ENCODE assay signal across 8 mouse cellular contexts in the genomic region with DNA sequence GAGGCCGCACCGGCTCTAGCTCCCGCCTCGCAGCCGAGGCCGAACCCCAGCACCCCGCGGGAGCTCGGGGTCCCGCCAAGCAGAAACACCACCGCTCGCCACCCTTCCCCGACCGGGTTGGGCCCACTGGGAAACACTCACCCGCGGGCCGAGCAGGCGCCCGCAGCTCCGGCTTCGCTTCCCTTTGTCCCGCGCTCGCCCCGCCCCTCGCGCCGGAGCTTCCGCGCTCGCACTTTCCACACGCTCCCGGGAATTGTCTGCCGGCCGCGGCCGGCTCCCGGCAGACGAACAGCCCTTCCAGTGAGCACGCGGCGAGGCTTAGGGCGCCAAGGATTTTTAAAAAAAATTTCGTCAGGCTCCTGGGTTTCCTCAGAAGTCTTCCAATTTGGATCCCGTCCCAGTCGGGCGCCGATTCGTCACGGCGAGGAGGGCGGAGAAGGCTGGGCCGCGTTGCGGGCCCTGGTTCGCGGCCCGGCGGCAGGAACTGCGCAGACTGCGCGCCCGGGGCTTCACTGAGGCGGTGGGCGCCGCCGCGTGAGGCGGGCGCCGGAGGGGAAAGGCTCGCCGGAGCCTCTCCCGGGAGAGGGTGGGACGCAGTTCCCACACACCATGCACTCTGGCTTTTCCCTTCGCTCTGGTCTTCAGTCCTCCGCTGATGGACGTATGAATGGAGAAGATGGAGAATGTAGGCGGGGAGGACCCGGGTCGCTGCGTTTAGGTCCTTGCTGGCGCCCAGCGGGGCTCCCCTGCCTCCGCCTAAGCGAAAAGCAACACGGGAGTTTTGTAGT. TPM values are rescaled to one million over a fixed set of nuclear protein-coding genes. Genes with fewer than 3 reads are reported as not detected.
DNase-seq lines count a peak whose midpoint lies in the region; ATAC-seq lines count a peak whose summit lies in the region.

Gene Smarce1, minus strand, starts transcription at position 757 of the 788 bp plus-strand sequence.

- intact Hi-C loops in gastrocnemius, postnatal 36 days (cut with DNase I), result no loop called here
- intact Hi-C loops in left cerebral cortex, postnatal 25 days (cut with DNase I), result no loop called here

- H3K27ac ChIP-seq in intestine, embryonic 15.5 days, result peak within 1 kb of the TSS; percentile 97

- H3K9me3 ChIP-seq in intestine, embryonic 15.5 days, result no peaks in the 10 kb centered on the region

- peak within 1 kb of the TSS; percentile 100 for H3K9ac ChIP-seq in intestine, embryonic 15.5 days

- ATAC-seq in intestine, embryonic 15.5 days, result peak; percentile 94

- peaks cover 7% of the 10 kb centered on the region; the same call in 1 of the 2 replicates for H3K36me3 ChIP-seq in intestine, embryonic 15.5 days

- peak within 1 kb of the TSS; percentile 99 for H3K4me3 ChIP-seq in intestine, embryonic 15.5 days (replicated peaks)

- DNase-seq in adrenal gland, adult 8-10 months, result peak; percentile 61
- DNase-seq in embryo, embryonic 11.5 days (ENCODE audit: low read depth, low spot score), result peak; percentile 68
- DNase-seq in gastrocnemius, postnatal 36 days, result peak; percentile 60 to 82
- DNase-seq in left cerebral cortex, postnatal 25 days (ENCODE audit: low spot score in 2 of 2), result peak; percentile 77 to 83
- peak; percentile 82 for DNase-seq in mesoderm, embryonic 11.5 days (ENCODE audit: low read depth, low spot score)
- peak; percentile 84 for DNase-seq in right cerebral cortex, postnatal 25 days
- peak; percentile 77 to 80 for DNase-seq in urinary bladder, postnatal 36 days (ENCODE audit: low spot score in 2 of 2)

- H3K4me2 ChIP-seq in intestine, embryonic 15.5 days (replicated peaks), result peak within 1 kb of the TSS; percentile 75

- under 1% methylated on average over 87 of the region's 87 CpGs for WGBS in intestine, embryonic 15.5 days

- H3K27me3 ChIP-seq in intestine, embryonic 15.5 days (replicated peaks), result no peaks in the 10 kb centered on the region

- H3K4me1 ChIP-seq in intestine, embryonic 15.5 days (replicated peaks), result peaks cover 13% of the 10 kb centered on the region; the same call in 1 of the 2 replicates

RNA-seq across cellular contexts. Expression of gene Smarce1, which starts in this region (rescaled TPM):
- 10 to 100 TPM; 48.9 to 69.5 (median 57.2) TPM for total RNA-seq in adrenal gland, adult 8-10 months (2022)
- 10 to 100 TPM; 26.2 to 31.9 TPM for total RNA-seq in gastrocnemius, postnatal 36 days (2021)
- polyA plus RNA-seq in intestine, embryonic 15.5 days (2015; fragmentation: Nextera tagmentation; extraction: Ambion mirVana), result 186 and 190 TPM in 2 replicates
- 10 to 100 TPM; 56.0 to 59.7 TPM for total RNA-seq in left cerebral cortex, postnatal 25 days (2021)

Comparison
In these comparisons a context has a peak if more than half of its experiments do, and no peak if none do; other contexts are left out.
1. Peak in every context shown above with its lines: DNase-seq, ATAC-seq, H3K4me3 ChIP-seq and H3K27ac ChIP-seq.